Mouse (Mus musculus) adipocyte (in vitro differentiated cells): ENCODE data around the gene Cenpx.
"Not testable (repeated sequence)": the region's sequence is repeated elsewhere in the genome, so short reads cannot be mapped to it uniquely, and the experiment has no call there.

Source experiments
- DNase-seq: peaks from one replicate; pipeline ENCODE4 v3.0.0-alpha.2; 2016; ENCODE audit warnings: low spot score

The Cenpx gene

GRCm38 (mm10) chr11:120713580-120714518 lies at the start of gene Cenpx, which contains the start of gene Lrrc45:
Gene Cenpx, minus strand, starts transcription at chr11:120713738.
Gene Lrrc45, plus strand, starts transcription at chr11:120713925.
- DNase-seq = peak; percentile 99

- not testable (repeated sequence) for DNase-seq
These were observed 49.1 kb upstream of the Cenpx start, which contains the start of gene Hmga1b for GRCm38 (mm10) chr11:120762672-120763041. Gene Hmga1b, plus strand, starts transcription at chr11:120762794.

- no peak for DNase-seq
These were observed 48.5 kb upstream of the Cenpx start for GRCm38 (mm10) chr11:120761811-120762671.

- no peak for DNase-seq
These were observed 46.7 kb upstream of the Cenpx start for GRCm38 (mm10) chr11:120760236-120760635.

GRCm38 (mm10) chr11:120751606-120752005 lies 38.1 kb upstream of the Cenpx start:
- DNase-seq = no peak

- no peak for DNase-seq
These were observed 35.9 kb upstream of the Cenpx start for GRCm38 (mm10) chr11:120749430-120749829.

- DNase-seq = no peak
These were observed 34.4 kb upstream of the Cenpx start for GRCm38 (mm10) chr11:120747974-120748373.

GRCm38 (mm10) chr11:120744121-120744701 lies 30.7 kb upstream of the Cenpx start:
- no peak for DNase-seq

- no peak for DNase-seq
These were observed 27.4 kb upstream of the Cenpx start for GRCm38 (mm10) chr11:120740981-120741380.

GRCm38 (mm10) chr11:120736424-120736823 lies 22.9 kb upstream of the Cenpx start:
- DNase-seq = no peak

- peak; percentile 84 for DNase-seq
These were observed 20.0 kb upstream of the Cenpx start for GRCm38 (mm10) chr11:120733521-120733920.

- DNase-seq = peak; percentile 97
These were observed 18.5 kb upstream of the Cenpx start, which contains the start of gene Cbr2 for GRCm38 (mm10) chr11:120731858-120732680. Gene Cbr2, minus strand, starts transcription at chr11:120732114.

- DNase-seq = no peak
These were observed 17.9 kb upstream of the Cenpx start for GRCm38 (mm10) chr11:120731395-120731794.

GRCm38 (mm10) chr11:120730331-120730870 lies 16.9 kb upstream of the Cenpx start:
- DNase-seq = no peak

GRCm38 (mm10) chr11:120729432-120730050 lies 16.0 kb upstream of the Cenpx start:
- not testable (repeated sequence) for DNase-seq

GRCm38 (mm10) chr11:120728530-120729240 lies 15.1 kb upstream of the Cenpx start:
- no peak for DNase-seq

GRCm38 (mm10) chr11:120727564-120727963 lies 14.0 kb upstream of the Cenpx start:
- DNase-seq = no peak

GRCm38 (mm10) chr11:120727169-120727527 lies 13.6 kb upstream of the Cenpx start, which contains the start of gene Dcxr:
Gene Dcxr, minus strand, starts transcription at chr11:120727281.
- DNase-seq = peak; percentile 98

GRCm38 (mm10) chr11:120726243-120727168 lies 13.0 kb upstream of the Cenpx start:
- DNase-seq = no peak
